Mouse (Mus musculus) embryonic fibroblast, embryonic 13.5 days (primary cell): ENCODE results near the gene Dcxr.

Source experiments
- CTCF ChIP-seq: IDR thresholded peaks from 2 replicates; pipeline ENCODE4 v1.5.1; 2011; ENCODE audit warnings: mild to moderate bottlenecking, control low read depth, low read length, moderate library complexity, borderline replicate concordance; ENCODE audit not compliant: insufficient read depth
- POLR2A ChIP-seq: IDR thresholded peaks from 2 replicates; pipeline ENCODE4 v1.6.1; 2011; ENCODE audit warnings: low read depth, mild to moderate bottlenecking, control low read depth, low read length, moderate library complexity

- TF ChIP-seq CTCF (no peak), POLR2A (no peak)
Measured at GRCm38 (mm10) chr11:120715131-120715530, 11.9 kb downstream of the Dcxr start.
